Mouse (Mus musculus) gastrocnemius, adult 8-10 months (tissue): ENCODE measurements at regions not wholly inside any gene's neighbourhood (a gene's known extent, or its start where the extent isn't known, plus 50 kb on each side); places are given as distances from the start of the nearest gene placed in this dataset.
"Not testable (repeated sequence)": the region's sequence is repeated elsewhere in the genome, so short reads cannot be mapped to it uniquely, and the experiment has no call there.

ENCODE experiments used
- DNase-seq, 2 experiments: peaks; one replicate each; pipeline ENCODE4 v3.0.0; 2022; ENCODE audit warnings: low spot score in 2 of 2

DNA sequence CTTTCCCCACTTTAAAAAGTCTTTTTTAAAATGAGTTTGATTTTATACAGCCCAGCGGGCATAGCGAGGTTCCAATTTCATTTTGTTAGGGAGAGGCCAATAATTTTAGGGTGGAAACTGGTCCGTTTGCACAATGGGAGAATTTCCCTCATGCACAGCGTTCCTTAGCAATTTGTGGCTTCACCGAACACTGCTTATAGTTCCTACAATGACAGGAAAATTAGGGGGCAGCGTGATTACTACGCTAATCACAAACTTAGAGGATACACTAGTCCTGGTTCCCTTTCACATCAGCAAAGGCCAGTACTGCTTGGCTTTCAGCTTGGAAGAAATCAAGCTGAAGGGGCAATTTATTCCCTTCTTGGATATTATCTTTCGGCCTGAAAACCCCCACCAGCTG, 745.1 kb upstream of the Gm19410 start:
- DNase-seq: no peak

DNA sequence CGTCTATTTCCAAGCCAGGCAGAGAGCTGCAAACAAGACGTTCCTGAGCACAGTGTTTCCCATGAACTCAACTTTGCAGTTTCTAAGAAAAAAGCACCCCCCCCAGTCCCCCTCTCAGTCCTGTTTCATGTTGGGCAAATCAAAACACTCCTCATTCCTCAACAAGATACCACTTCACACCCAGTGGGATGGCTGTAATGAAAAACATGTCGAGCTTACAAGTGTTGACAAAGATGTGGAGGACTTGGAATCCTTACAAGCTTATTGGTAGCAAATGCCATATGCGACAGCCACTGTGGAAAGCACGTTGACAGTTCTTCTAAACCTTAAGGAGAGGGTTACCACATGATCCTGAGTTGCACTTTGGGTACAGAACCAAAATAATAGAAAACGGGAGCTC, 742.9 kb upstream of the Gm19410 start:
- DNase-seq: no peak

DNA sequence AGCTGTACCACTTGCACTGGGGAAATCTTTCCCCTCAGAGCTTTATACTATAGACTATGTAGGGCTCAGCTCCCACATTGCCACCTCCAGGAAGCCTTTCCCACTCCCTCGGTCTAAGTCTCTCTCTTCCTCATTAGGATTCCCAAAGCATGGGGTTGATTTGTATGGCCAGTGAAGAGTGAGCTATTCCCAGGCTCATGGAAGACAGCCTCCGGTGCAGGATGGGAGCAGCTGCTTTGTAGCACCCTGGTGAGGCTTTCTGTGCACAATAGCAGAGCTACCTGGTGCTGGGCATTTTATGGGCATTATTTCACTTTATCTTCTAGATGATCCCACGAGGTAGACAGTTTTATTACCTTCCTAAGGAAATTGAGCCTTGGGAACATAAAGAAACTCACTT, 717.8 kb upstream of the Gm19410 start:
- DNase-seq: no peak

- no peak for DNase-seq
Measured at GRCm38 (mm10) chr8:35053444-35053843, 712.1 kb upstream of the Gm19410 start.

GRCm38 (mm10) chr8:35061048-35061447, 704.5 kb upstream of the Gm19410 start:
- no peak for DNase-seq

DNA sequence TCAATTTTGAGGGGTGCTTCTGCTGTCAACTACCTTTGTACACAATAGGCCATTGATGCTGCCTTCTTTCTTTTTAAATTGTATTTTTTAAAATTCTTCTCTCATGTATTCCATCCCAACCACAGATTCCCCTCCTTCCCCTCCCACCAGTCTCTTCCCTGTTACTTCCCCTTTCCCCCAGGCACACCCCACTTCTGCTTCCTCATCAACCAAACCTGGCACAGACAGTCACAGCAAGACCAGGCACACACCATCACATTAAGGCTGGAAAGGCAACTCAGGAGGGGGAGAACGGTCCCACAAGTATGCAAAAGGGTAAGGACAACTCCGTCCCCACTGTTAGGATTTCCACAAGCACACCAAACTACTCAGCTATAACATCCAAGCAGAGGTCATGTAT, 697.4 kb upstream of the Gm19410 start:
- DNase-seq: no peak

- DNase-seq: no peak
Measured at GRCm38 (mm10) chr8:35070246-35070989, 695.2 kb upstream of the Gm19410 start.

- no peak for DNase-seq
Measured at GRCm38 (mm10) chr8:35075971-35076370, 689.6 kb upstream of the Gm19410 start.

DNA sequence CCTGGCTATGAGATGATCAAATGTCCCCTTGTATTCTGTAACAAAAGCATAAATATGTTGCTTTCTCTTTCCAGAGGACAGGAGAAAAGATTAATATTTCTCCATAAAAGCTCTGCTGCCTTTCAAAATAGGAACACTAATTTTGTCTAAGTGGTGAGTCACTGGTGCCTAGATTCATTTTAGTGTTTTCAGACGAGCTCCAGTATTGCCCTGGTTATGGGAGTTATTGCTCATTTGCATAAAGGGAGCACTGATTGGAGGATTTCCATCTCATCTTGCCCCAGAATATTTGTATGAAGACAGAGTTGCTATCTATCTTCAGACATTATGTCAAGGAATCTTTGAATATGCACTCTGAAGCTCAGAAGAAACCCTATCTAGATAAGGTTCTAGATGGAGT, 682.4 kb upstream of the Gm19410 start:
- DNase-seq: no peak

DNA sequence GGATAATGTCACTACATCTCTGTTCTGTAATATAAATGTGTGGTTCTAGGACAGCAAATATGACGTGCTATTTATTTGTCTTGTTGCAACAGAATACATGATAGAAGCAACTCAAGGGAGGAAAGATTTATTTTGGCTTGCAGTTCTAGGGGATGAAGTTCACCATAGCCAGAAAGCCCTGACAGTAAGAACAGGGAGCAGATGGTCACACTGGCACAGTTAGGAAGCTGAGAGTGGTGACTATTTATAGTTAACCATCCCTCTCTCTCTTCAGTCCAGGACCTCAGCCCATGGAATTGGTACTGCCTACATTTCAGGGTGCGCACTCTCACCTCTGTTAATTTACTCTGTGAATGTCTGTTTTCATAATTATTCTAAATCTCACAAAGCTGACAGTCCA, 678.5 kb upstream of the Gm19410 start:
- DNase-seq: no peak

DNA sequence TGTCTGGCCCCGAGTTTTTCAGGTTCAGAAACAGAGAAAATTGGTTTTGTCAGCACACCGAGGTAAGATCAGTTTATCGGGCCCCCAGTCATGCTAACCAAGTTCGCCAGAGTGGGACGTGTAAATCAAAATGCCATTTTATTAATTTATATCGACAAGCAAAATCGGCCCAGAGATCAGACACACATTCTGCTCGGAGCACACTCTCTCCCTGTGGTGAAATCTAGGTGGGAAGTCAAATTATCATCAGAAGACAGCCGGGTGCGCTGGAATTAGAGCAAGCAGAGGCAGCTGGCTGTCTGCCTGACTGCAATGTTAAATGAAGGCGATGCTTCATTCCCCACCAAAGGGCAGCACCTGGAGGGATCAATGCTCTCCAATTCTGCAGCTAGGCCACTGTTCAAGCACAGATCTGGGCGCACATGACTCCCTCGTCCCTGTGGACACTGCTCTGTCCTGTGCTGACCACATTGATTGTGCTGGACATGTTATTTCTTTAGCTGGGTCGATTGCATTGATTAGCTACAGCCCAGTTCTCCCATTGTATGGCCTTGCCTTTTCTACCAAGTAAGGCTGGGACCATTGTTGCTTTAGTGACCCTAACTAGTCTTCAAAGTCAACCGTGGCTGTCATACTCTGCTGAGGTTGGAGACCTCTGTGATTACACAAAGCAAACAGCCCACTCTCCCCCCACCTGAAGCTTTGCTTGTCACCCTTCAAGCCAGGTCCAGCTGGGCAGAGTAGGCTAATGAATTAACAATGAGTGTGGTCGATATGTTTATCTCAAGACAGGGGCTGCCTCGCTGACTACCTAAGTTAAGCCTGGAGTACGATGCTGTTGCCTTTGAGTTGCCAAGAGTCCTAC, 677.0 kb upstream of the Gm19410 start:
- DNase-seq: no peak

- DNase-seq: no peak
Measured at GRCm38 (mm10) chr8:35089519-35089918, 676.1 kb upstream of the Gm19410 start.

DNA sequence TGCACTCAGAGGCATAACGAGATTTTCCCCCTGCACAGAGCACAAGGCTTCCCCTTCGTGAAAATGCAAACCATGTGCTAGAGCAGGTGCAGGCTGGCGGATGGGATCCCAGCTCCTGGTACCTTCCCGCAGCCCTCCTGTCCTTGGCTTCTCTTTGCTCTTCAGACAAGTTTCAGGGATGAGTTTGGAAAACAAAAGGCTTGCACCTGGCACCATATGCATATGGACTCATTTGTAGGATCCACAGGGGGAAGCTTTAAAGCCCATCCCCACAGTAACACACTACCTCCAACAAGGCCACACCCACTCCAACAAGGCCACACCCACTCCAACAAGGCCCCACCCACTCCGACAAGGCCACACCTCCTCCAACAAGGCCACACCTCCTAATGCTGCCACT, 663.9 kb upstream of the Gm19410 start:
- DNase-seq: no peak

- DNase-seq: not testable (repeated sequence)
Measured at GRCm38 (mm10) chr8:35102102-35102501, 663.5 kb upstream of the Gm19410 start.

DNA sequence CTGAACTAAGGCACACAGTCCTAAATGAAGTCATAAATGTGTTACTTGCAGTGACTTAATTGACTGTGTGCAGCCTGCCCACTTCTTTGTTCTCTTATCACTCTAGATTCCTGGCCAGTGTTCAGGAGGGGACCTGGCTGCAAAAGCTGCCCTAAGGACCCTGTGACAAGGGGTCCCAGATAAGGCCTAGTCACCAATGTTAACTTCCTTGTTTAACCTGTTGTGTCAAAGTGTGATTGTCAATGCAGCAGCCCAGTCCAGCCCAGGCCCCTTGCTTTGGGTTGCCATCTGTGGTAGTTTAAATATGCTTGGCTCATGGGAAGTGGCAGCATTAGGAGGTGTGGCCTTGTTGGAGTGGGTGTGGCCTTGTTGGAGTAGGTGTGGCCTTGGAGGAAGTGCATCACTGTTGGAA, 661.1 kb upstream of the Gm19410 start:
- not testable (repeated sequence) for DNase-seq

GRCm38 (mm10) chr8:35109506-35110217, 655.9 kb upstream of the Gm19410 start:
- DNase-seq: no peak

DNA sequence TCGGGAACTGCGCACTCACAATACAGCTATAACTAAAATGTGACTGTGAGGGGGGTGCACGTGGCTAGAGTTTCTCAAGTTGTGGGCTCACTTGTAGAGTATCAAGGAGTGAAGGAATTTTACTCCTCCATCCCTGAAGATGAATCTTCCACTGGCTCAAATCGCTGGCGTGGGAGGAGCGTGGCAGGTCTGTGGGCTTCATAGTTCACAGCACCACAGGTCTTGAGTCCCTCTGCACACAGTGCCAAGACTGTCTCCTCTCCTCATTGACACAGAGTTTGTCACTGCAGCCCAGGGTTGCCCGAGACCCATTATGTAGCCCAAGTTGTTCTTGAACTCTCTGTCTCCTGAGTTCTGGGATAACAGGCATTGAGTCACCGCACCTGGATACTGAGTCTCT, 655.3 kb upstream of the Gm19410 start:
- DNase-seq: no peak

DNA sequence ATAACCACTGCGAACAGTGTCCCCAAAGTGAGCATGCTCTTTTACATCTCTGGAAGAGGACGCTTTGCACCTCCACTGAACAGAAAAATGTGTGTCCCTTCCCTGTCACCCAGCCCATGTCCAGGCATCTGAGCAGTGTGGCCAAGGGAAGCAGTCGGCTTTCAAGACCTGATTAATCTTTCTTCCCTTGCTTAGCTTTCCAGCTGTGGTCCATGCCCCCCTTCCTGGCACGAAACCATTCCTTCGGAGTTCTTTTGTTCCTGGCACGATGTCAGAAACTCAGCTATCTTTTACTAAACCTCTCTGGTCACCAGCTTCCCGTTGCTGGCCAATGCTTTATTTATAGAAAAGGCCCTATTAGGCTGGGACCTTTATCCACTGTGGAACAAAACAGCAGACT, 654.5 kb upstream of the Gm19410 start:
- no peak for DNase-seq

DNA sequence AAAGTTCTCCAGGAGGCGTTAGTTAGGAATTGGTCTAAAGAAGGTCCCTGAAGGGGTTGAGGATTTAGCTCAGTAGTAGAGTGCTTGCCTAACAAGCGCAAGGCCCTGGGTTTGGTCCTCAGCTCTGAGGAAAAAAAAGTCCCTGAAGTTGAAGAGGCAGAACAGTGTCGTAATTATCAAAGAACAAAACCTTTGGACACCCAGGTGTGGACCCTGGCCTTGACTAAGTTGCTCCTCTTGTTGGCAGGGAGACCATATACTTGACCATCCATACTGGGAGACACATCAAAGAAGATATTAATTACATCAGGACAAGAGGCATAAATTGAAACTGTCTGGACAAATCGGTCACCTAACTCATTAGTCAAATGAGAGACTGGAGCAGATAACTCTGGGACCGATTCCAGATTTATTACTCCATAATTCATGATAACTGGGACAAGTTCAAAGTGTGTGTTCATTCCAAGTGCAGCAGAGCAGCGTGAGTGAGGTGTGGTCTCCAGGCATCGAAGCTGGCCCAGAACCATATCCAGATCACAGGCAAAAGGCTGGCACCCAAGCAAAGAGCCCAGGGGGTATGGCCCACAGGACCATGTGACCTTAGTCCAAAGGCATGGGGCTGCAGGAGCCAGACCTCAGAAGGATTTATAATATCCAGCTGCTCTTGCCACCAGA, 652.9 kb upstream of the Gm19410 start:
- no peak for DNase-seq

GRCm38 (mm10) chr8:35114031-35114430, 651.6 kb upstream of the Gm19410 start:
- DNase-seq: no peak

GRCm38 (mm10) chr8:35120612-35121011, 645.0 kb upstream of the Gm19410 start:
- DNase-seq: no peak

- no peak for DNase-seq
Measured at GRCm38 (mm10) chr8:35121084-35121483, 644.5 kb upstream of the Gm19410 start.
